Mouse (Mus musculus) heart, adult 2 months (tissue): ENCODE measurements around the gene Cdk17.

Experiments used
- CTCF ChIP-seq: fragments of 200-600 bp; IDR thresholded peaks from 2 replicates; pipeline ENCODE4 v1.8.1; 2022; ENCODE audit warnings: antibody characterized with exemption, mild to moderate bottlenecking, moderate library complexity
- EP300 ChIP-seq: fragments of 200-500 bp; IDR thresholded peaks from 2 replicates; pipeline ENCODE4 v1.6.1; 2011; ENCODE audit warnings: low read depth, low read length, control low read depth; ENCODE audit not compliant: insufficient read depth

GRCm38 (mm10) chr10:93298208-93298607 lies 137.5 kb downstream of the Cdk17 start:
- TF ChIP-seq CTCF: no peak
- TF ChIP-seq EP300: no peak
